Mouse (Mus musculus) embryonic facial prominence, embryonic 13.5 days (tissue): ENCODE measurements around the gene Brf1. TPM values are rescaled to one million over a fixed set of nuclear protein-coding genes. Genes with fewer than 3 reads are reported as not detected.

Experiments
- ATAC-seq: fragments of 200-750 bp; cut with Nextera tagmentation; 2 replicates; pipeline ENCODE4 v1.8.0; 2017; ENCODE audit warnings: low read depth; ENCODE audit not compliant: insufficient number of reproducible peaks, insufficient read depth, low FRiP score, low TSS enrichment
- H3K27ac ChIP-seq: fragments of 300-500 bp; sonication (generic); 2 replicates; pipeline ENCODE4 v1.5.1; 2015; ENCODE audit warnings: moderate library complexity, mild to moderate bottlenecking, inconsistent platforms
- H3K27me3 ChIP-seq: fragments of 300-500 bp; sonication (generic); 2 replicates; pipeline ENCODE4 v1.6.1; 2015; ENCODE audit warnings: mild to moderate bottlenecking, inconsistent platforms
- H3K36me3 ChIP-seq: fragments of 300-500 bp; sonication (generic); 2 replicates; pipeline ENCODE4 v1.6.1; 2015; ENCODE audit warnings: mild to moderate bottlenecking, inconsistent platforms
- H3K4me1 ChIP-seq: fragments of 300-500 bp; sonication (generic); 2 replicates; pipeline ENCODE4 v1.6.1; 2015; ENCODE audit warnings: inconsistent platforms
- H3K4me2 ChIP-seq: fragments of 300-500 bp; sonication (generic); 2 replicates; pipeline ENCODE4 v1.6.1; 2015; ENCODE audit warnings: moderate library complexity, mild to moderate bottlenecking, inconsistent platforms
- H3K4me3 ChIP-seq: fragments of 300-500 bp; sonication (generic); 2 replicates; pipeline ENCODE4 v1.5.1; 2015; ENCODE audit warnings: mild to moderate bottlenecking, inconsistent platforms
- H3K9ac ChIP-seq: fragments of 300-500 bp; sonication (generic); 2 replicates; pipeline ENCODE4 v1.6.1; 2015; ENCODE audit warnings: mild to moderate bottlenecking, inconsistent platforms
- H3K9me3 ChIP-seq: fragments of 300-500 bp; sonication (generic); 2 replicates; pipeline ENCODE4 v1.6.1; 2016; ENCODE audit warnings: inconsistent platforms
- WGBS: fragments of 180-500 bp; shearing (Covaris S2); methylation state at CpG from one replicate; pipeline ENCODE4 v1.1.7; 2015; ENCODE audit warnings: mixed read lengths; 5-methylcytosine and 5-hydroxymethylcytosine counted together
- polyA plus RNA-seq: library from polyadenylated mRNA; unstranded; fragments of >200 nt; fragmentation: Nextera tagmentation; extraction: Ambion mirVana; gene quantifications from 2 replicates; pipeline ENCODE4 v1.2.1, GENCODE M21; 2015

Brf1 gene
- 74.9 and 80.1 TPM in 2 replicates for polyA plus RNA-seq

DNA sequence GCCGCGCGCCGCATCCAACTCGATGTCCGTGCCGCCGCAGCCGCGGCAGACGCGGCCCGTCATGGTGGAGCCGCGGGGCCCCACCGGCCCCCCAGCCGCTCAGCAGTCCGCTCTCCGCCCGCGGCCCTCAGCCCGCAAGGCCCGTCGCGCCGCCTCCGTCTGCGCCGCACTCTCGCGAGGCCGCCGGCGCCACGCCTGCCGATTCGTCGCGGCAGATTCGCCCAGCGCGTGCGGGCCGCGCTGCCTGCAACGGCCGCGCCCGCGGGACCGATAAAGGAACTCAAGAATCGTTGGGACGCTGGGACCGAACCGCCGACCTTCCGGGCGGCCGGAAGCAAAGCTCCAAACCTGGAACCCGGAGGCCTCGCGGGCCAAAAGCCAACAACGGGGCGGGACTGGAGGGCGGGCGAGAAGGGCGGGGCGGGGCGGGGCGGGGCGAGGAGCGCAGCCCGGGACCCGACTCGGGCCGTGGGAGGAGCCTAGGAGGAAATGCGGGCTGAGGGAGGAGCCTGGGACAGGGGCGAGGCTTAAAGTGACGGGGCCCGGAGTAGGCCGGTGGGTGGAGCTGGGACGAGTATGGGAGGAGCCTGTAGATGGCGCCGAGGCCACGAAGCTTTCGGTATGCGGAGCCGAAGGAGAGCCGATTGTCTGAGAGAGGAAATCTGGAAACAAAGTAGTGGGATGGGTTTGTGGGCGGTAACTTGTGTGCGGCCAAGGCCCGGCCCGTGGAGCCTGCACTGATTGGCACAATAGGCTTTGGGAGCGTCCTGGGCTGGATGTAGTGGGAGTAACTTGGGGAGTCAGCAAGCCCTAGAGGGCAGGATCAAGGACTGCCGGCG is at the start of gene Brf1:
Gene Brf1, minus strand, starts transcription at position 411 of the 839 bp plus-strand sequence.
- H3K36me3 ChIP-seq, result peaks cover 15% of the 10 kb centered on the region
- WGBS, result under 1% methylated on average over 94 of the region's 96 CpGs
- H3K27ac ChIP-seq, result peak within 1 kb of the TSS; percentile 95
- H3K4me3 ChIP-seq, result peak within 1 kb of the TSS; percentile 92
- H3K4me1 ChIP-seq, result peaks cover 21% of the 10 kb centered on the region
- peak within 1 kb of the TSS; percentile 82 for H3K4me2 ChIP-seq
- ATAC-seq, result peak; percentile 97
- peak within 1 kb of the TSS; percentile 97 for H3K9ac ChIP-seq
- H3K27me3 ChIP-seq, result no peaks in the 10 kb centered on the region
- no peaks in the 10 kb centered on the region for H3K9me3 ChIP-seq

DNA sequence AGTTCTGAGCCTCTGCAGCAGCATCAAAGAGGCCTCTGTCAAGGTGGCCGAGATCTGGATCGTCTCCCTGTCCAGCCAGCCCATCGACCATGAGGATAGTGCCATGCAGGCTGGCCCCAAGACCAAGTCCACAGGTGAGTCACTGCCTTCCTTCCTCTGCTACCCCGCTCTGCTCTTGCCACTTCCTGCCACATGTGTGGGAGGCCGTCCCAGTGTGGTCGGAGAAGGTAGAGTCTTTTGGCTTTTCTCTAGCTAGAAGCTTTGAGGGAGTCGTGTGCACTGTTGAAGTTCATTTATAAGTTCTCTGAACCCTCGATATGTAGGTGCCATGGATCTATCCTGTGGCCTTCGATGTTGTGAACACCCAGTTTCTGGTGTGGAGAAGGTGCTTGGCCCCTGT is 49.3 kb upstream of the Brf1 start:
- Histone ChIP-seq H3K4me2 (no peak overlapping the region), H3K36me3 (peaks cover 79% of the 10 kb centered on the region)
- WGBS, result 90% methylated on average over 9 of the region's 9 CpGs

DNA sequence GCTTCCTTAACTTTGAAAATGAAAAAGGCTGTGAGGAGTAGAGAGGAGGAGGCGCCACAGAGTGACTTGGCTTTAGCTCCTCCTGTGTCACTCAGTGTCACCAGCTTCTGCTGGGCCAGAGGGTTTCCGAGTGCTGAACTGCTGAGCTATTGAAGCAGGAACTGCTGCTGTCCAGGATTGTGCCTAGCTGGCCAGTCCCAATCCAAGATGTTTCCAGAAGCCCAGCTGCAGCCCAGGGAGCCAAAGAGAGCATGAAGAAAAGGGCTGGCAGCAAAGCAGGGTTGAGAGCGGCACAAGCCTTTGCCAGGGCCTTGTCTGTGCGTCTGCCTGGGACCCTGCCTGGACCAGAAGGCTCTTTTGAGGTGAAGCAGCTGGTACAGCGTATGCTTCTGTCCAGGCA is 47.6 kb upstream of the Brf1 start:
- ATAC-seq, result no peak
- Histone ChIP-seq H3K4me3 (no peak overlapping the region), H3K9ac (0 out of 2 replicates have a peak overlapping the region, but pooled peaks have one; percentile 8), H3K9me3 (no peaks in the 10 kb centered on the region), H3K4me2 (no peak overlapping the region), H3K36me3 (peaks cover 68% of the 10 kb centered on the region), H3K27ac (no peak overlapping the region), H3K27me3 (no peaks in the 10 kb centered on the region), H3K4me1 (peaks cover 23% of the 10 kb centered on the region)
- 90% methylated on average over 5 of the region's 5 CpGs for WGBS

More for the DNA sequence above, 49.3 kb upstream of the Brf1 start:
- H3K9ac ChIP-seq, result no peak overlapping the region
- H3K4me1 ChIP-seq, result peaks cover 18% of the 10 kb centered on the region
- H3K27me3 ChIP-seq, result no peaks in the 10 kb centered on the region
- H3K27ac ChIP-seq, result no peak overlapping the region
- ATAC-seq, result no peak
- no peak overlapping the region for H3K4me3 ChIP-seq
- no peaks in the 10 kb centered on the region for H3K9me3 ChIP-seq

DNA sequence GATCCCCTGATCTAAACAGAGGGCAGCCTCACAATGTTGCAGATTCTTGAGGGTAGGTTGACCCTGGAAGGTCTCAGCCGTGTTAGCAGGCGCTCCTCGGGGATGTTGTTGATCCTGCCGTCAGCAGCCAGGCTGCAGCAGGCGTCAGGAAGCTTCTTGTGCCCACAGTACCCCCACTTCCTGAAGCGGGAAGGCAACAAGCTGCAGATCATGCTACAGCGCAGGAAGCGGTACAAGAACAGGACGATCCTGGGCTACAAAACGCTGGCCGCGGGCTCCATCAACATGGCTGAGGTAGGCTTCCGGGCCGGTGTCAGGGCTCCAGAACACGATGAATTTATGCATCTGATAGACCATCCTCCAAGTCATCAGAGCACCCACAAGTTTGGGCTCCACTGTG is 46.4 kb upstream of the Brf1 start:
- 92% methylated on average over 15 of the region's 15 CpGs for WGBS

DNA sequence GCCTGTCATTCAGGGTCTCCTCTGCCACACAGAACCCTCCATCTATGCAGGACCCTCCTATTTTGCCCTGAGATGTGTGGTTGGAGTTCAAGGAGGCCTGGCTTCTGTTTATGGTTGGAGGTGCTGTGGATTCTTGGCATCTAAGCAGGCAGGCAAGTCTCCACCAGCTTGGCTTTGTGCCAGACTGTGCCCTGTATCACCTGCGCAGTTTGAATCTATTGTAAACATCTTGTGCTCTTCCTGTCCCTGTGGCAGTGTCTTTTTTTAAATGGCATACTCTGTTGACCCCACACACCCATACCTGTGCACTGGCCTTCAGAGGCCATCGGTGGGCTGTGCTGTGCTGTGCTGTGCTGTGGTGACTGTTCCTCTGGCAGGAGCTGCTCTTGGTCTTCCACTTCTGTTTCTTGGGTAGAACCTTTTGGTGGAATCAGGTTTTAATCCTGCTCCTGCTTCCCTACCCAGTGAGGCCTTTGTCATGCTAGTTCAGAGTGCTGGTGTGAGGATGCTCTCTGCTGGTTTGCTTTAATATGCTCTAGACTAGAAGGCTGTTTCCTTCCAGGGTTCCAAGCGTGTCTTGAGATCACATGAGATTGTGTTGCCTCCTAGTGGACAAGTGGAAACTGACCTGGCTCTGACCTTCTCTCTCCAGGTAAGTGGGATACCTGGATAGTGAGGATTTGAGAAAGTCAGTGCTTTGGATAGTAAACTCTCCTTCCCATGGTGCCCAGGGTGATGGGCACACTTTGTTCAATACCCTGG is 44.6 kb upstream of the Brf1 start:
- Histone ChIP-seq H3K4me2 (no peak overlapping the region), H3K9ac (no peak overlapping the region), H3K27me3 (no peaks in the 10 kb centered on the region), H3K4me3 (no peak overlapping the region), H3K27ac (no peak overlapping the region), H3K36me3 (peaks cover 44% of the 10 kb centered on the region), H3K4me1 (peaks cover 22% of the 10 kb centered on the region), H3K9me3 (no peaks in the 10 kb centered on the region)
- WGBS, result 74% methylated on average over 3 of the region's 3 CpGs
- no peak for ATAC-seq

More for the DNA sequence above, 46.4 kb upstream of the Brf1 start:
- Histone ChIP-seq H3K4me3 (no peak overlapping the region), H3K4me2 (no peak overlapping the region), H3K27ac (no peak overlapping the region), H3K27me3 (no peaks in the 10 kb centered on the region), H3K4me1 (peaks cover 24% of the 10 kb centered on the region), H3K9ac (no peak overlapping the region), H3K36me3 (peaks cover 58% of the 10 kb centered on the region), H3K9me3 (no peaks in the 10 kb centered on the region)
- ATAC-seq, result no peak

DNA sequence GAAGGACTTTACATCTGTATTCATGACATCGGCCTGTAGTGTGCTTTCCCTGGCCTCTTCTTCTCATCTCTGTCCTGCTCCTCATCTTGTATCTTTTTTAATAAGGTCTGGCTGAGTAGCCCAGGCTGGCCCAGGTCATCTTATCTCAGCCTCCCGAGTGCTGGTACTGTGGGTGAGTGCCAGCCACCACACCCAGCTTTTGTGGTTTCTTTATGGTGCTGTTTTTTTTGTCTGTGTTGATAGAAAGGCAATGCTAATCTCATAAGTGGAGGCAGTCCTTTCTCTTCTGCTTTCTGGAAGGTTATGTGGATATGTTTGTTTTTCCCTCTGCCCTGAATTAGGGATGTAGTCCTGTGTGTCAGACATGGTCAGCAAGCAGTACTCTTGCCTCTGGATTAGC is 42.0 kb upstream of the Brf1 start:
- no peak overlapping the region for H3K4me2 ChIP-seq
- H3K27me3 ChIP-seq, result no peaks in the 10 kb centered on the region
- peak overlapping the region; percentile 40 for H3K27ac ChIP-seq
- H3K9ac ChIP-seq, result no peak overlapping the region
- no peaks in the 10 kb centered on the region for H3K9me3 ChIP-seq
- H3K4me1 ChIP-seq, result peaks cover 22% of the 10 kb centered on the region
- no peak for ATAC-seq
- 76% methylated on average over 2 of the region's 2 CpGs for WGBS
- no peak overlapping the region for H3K4me3 ChIP-seq
- H3K36me3 ChIP-seq, result peaks cover 26% of the 10 kb centered on the region

DNA sequence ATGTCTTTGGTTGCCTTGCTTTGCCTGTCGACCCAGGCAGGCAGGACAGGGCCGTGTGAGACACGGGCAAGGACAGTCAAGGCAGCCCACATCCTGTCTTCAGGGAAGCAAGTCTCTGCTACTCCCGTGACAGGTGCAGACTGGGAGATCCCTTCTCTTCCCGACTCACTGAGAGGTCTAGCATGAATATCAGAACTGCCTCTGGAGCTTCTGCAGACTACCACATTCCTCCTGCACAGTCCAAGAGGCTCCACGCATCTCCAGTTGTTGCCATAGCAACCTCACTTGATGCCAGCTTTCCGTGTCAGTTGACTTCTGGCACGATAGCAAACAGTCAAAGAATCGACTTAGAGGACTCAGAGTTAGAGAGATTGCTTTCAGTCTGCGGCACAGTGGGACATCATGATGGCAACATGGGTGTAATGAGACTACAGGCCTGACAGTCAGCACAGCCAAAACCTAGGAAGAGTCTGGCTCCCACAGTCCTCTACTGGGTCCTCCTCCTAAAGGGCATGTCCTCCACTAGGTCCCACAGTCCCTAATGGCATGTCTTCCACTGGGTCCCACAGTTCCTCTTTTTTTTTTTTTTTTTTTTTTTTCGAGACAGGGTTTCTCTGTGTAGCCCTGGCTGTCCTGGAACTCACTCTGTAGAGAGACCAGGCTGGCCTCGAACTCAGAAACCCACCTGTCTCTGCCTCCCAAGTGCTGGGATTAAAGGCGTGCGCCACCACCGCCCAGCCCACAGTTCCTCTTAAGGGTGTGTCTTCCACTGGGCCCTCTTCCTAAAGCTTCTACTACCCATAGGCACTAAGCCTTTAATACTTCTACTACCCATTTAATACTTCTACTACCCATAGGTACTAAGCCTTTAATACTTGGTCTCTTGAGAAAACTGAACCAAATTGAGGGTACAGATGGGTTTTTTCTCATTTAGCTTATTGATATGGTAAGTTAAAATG is 41.3 kb upstream of the Brf1 start:
- no peak overlapping the region for H3K4me3 ChIP-seq
- H3K4me2 ChIP-seq, result no peak overlapping the region
- H3K9ac ChIP-seq, result no peak overlapping the region
- 73% methylated on average over 15 of the region's 15 CpGs for WGBS
- ATAC-seq, result no peak
- no peaks in the 10 kb centered on the region for H3K9me3 ChIP-seq
- H3K36me3 ChIP-seq, result peaks cover 18% of the 10 kb centered on the region
- H3K27ac ChIP-seq, result peak overlapping the region; percentile 16; the same call in 1 of the 2 replicates
- H3K4me1 ChIP-seq, result peaks cover 22% of the 10 kb centered on the region
- H3K27me3 ChIP-seq, result no peaks in the 10 kb centered on the region

DNA sequence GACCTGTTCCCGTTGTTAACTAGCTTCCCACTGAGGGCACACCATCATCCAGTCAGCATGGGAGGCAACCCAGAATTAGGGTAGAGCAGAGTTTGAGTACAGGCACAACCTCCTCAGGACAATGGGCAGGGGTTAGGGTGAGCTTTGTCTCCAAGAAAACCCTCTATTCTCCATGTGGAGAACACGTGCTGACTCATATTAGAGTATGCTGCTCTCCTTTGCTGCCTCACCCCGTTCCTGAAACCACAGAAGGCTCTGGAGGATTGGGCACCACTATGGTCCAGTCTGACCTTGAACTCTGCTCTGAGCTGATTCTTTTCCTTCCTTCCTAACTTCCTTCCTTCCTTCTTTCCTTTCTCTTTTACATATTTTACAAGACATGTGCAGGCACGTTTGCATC is 37.9 kb upstream of the Brf1 start:
- Histone ChIP-seq H3K4me3 (no peak overlapping the region), H3K36me3 (no peaks in the 10 kb centered on the region), H3K9ac (no peak overlapping the region), H3K9me3 (no peaks in the 10 kb centered on the region), H3K4me1 (peaks cover 20% of the 10 kb centered on the region), H3K27me3 (no peaks in the 10 kb centered on the region), H3K27ac (no peak overlapping the region), H3K4me2 (no peak overlapping the region)
- 89% methylated on average over 4 of the region's 4 CpGs for WGBS
- ATAC-seq, result no peak

DNA sequence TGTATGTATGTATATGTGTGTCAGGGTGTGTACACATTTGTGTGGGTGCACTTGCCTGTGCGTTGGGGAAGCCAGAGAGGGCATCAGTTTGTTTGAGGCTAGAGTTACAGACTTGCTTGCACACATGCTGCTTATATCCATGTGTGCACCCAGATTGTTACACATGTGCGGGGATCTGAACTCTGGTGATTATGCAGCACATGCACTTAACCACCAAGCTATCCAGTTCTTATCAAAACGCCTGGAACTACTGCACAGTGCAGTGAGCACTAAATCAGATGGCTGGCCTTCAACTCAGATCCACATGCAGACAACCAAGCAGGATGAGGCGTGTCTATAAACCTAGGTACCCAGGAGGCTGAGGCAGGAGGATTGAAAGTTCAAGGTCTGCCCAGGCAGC is 36.5 kb upstream of the Brf1 start:
- no peak overlapping the region for H3K4me2 ChIP-seq
- no peaks in the 10 kb centered on the region for H3K27me3 ChIP-seq
- ATAC-seq, result no peak
- H3K36me3 ChIP-seq, result no peaks in the 10 kb centered on the region
- no peak overlapping the region for H3K9ac ChIP-seq
- H3K4me3 ChIP-seq, result no peak overlapping the region
- 88% methylated on average over 4 of the region's 4 CpGs for WGBS
- H3K4me1 ChIP-seq, result peaks cover 21% of the 10 kb centered on the region
- no peak overlapping the region for H3K27ac ChIP-seq
- H3K9me3 ChIP-seq, result no peaks in the 10 kb centered on the region

DNA sequence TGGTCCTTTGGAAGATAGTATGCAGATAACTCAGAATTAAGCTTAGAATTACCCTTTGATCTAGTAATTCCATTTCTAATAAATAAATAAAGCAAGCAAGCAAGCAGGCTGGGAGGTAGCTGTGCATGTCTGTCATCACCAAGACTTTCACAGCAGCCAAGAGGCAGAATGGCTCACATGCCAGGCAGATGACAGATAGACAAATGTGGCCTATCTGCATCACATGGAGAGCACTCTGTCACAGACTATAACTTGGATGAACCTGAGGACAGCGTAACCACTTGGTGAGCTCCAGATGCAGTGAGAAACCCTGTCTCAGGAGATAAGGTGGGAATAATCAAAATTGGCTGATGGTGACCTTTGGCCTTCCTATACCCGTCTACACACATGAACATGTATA is 34.6 kb upstream of the Brf1 start:
- H3K36me3 ChIP-seq, result no peaks in the 10 kb centered on the region
- H3K4me2 ChIP-seq, result no peak overlapping the region
- WGBS, result 83% methylated on average over 2 of the region's 2 CpGs
- ATAC-seq, result no peak
- H3K9me3 ChIP-seq, result no peaks in the 10 kb centered on the region
- H3K4me3 ChIP-seq, result no peak overlapping the region
- H3K4me1 ChIP-seq, result peaks cover 10% of the 10 kb centered on the region
- H3K27ac ChIP-seq, result no peak overlapping the region
- H3K27me3 ChIP-seq, result no peaks in the 10 kb centered on the region
- no peak overlapping the region for H3K9ac ChIP-seq
